Mouse (Mus musculus): ENCODE results near the gene Tmtc3.
"Not testable (repeated sequence)": the region's sequence is repeated elsewhere in the genome, so short reads cannot be mapped to it uniquely, and the experiment has no call there.

The Tmtc3 gene

DNA sequence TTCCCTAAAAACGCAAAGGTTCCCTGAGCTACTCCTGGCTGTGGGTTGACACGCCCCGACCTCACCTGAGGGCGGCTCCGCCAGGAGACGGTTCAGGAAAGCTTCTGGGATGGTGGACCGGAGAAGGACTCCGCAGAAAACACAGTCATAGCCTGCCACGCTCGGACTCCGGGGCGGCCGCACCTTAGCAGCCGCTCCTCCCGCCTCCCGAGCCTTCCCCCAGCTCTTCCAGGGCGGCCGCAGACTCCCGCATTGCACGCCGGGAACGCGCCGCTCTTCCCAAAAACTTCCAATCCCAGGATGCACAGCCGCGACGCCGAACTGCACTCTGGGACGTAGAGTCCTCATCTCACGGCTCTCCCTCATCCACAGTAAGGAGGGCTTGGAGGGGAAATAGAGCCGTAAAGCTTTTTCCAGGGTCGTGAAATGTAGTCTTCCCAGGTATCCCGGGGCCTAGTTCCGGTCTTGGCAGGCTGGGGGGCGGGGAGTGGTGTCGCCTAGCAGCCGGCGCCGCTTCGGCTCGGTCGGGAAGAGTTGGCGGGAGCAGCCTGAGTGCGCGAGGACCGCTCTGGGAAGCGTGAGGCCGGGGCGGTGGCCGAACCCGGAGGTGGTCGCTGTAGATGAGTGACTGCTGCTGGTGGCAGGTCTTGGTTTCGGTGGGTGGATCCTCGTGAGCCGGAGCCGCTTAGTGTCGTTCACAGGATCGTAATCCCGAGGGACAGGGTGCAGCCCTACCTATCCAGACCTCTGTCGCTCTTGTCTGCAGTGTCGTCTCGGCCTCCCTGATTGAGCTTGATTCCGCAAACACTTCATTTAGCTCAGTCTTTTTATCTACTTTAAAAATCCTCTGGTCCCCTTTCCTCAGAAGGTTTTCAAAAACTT, at the start of gene Tmtc3, which contains the start of gene Cep290:
Gene Tmtc3 (minus strand): TSS at position 254 of the 882 bp plus-strand sequence.
Gene Cep290 (plus strand): TSS at position 462 of the 882 bp plus-strand sequence.
- DNase-seq (ENCODE audit: low spot score in 2 of 2), result peak; percentile 61 to 88

- no peak for DNase-seq (ENCODE audit: low spot score in 2 of 2)
These were observed 37.6 kb upstream of the Tmtc3 start for GRCm38 (mm10) chr10:100524499-100525390.

- DNase-seq (ENCODE audit: low spot score in 2 of 2), result no peak
These were observed 35.2 kb upstream of the Tmtc3 start for GRCm38 (mm10) chr10:100522330-100522729.

DNA sequence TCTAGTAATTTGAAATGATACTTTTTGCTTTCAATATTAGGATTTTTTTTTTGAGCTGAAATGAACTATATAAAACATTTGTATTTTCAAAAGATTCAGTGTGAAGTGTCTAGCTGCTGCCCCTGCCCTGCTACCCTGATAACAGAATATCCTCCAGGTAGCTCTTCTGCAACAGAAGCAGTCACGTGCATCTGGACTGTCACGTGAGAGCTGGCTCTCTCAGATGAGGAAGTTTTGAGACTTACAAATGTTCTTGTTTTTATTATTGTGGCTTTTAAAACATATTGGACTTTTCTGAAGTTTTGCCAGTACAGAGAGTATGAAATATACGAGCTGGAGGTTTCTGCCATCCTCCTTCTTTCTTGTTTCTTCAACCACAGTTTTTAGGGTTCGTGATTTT, 34.5 kb upstream of the Tmtc3 start:
- no peak for DNase-seq (ENCODE audit: low spot score in 2 of 2)

DNA sequence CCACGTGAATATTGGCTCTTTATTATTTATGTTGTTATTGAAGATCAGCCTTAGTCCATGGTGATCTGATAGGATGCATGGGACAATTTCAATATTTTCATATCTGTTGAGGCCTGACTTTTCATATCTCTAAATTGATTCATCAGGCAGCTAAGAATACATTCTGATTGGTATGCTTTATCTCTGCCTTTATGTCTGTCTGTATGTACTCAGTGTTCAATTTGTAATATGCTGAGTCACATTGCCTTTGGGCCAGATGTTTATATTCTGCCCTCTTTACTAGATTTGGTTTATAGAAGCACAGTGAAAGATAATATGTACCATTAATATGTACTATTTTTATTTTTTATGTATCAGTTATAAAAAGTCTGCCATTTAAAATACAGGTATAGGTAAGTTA, 21.0 kb upstream of the Tmtc3 start:
- DNase-seq (ENCODE audit: low spot score in 2 of 2), result no peak

DNA sequence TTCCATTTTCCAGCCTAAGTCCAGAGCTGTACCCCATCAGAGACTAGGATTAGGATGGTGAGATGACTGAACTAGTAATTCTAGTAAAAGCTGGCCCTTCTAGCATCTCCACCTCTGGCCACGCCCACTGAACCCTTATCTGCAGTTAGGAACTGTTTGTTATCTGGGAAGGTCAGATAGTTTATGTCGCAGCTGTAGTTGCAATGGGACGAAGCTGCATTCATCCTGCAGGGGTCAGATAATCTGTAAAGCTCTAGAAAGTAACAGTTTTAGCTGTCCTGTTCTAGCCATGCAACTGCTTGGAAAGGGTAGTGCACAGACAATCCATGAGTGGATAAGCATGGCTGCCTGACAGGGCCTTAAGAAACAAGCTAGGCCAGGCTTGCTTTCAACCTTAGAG, 11.2 kb upstream of the Tmtc3 start:
- DNase-seq (ENCODE audit: low spot score in 2 of 2), result peak; percentile 17 to 42

- no peak for DNase-seq (ENCODE audit: low spot score in 2 of 2)
These were observed 4.8 kb upstream of the Tmtc3 start for GRCm38 (mm10) chr10:100491916-100492315.

DNA sequence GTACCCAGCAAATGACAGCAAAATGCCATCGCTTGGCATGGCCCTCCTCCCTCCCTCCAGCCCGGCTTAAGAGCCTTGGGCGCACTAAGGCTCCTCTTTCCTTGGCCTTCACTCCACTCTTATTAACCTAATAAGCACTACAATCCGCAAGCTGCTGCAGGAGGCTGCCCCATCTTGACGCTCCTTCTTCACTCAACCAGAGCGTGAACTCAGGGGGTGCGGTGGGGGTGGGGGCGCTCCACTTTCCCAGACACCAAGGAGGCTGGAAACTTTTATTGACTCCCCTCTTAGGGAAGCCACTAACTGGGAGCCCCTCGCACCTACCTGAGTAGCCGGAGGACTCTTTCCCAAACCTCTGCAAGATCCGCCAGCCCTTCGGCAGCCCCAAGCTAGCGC, 451 bp downstream of the Tmtc3 start:
- no peak for DNase-seq (ENCODE audit: low spot score in 2 of 2)

- no peak for DNase-seq (ENCODE audit: low spot score in 2 of 2)
These were observed 7.6 kb downstream of the Tmtc3 start for GRCm38 (mm10) chr10:100479538-100479937.

GRCm38 (mm10) chr10:100475040-100475439, 12.1 kb downstream of the Tmtc3 start:
- DNase-seq (ENCODE audit: low spot score in 2 of 2), result no peak

DNA sequence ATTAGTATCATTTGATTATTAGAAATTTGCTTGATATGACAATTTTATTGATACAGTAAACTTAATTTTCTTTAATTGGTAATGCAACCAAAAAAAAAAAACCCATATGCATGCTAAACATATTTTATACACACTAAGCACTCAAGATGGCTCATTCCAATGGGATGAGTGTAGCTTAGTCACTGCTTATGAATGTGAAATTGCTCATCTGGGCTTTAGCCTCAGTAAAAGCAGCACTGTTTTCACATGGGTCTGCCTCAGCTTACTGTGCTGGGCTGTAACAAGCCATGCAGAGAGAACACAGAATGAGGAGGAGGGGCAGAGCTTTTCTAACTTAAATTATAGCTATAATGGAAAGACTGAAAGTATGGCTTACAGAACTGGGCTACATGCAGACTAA, 26.6 kb downstream of the Tmtc3 start:
- DNase-seq (ENCODE audit: low spot score in 2 of 2), result no peak

- DNase-seq (ENCODE audit: low spot score in 2 of 2), result no peak
These were observed 37.8 kb downstream of the Tmtc3 start for GRCm38 (mm10) chr10:100449394-100449793.

DNA sequence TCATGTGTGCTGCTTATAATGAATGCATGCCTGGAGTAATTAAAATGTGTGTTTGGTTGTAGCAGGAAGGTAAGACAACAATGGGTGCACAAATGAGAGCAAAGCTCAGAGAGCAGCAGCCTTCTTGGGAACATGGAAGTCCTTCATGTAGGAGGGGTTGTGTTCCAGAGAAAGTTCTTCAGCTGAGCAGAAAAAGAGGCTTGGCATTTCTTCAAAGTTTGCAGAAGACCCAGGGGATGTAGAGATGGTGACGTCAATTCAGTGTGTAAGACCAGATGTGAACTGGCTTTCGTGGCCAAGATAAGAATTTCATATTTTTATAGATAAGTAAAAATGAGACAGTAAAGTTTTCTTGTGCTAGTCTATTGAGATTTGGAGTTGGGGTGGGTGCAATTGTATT, 59.6 kb downstream of the Tmtc3 start:
- DNase-seq (ENCODE audit: low spot score in 2 of 2), result no peak

- DNase-seq (ENCODE audit: low spot score in 2 of 2), result no peak
These were observed 71.6 kb downstream of the Tmtc3 start for GRCm38 (mm10) chr10:100415566-100415965.

DNA sequence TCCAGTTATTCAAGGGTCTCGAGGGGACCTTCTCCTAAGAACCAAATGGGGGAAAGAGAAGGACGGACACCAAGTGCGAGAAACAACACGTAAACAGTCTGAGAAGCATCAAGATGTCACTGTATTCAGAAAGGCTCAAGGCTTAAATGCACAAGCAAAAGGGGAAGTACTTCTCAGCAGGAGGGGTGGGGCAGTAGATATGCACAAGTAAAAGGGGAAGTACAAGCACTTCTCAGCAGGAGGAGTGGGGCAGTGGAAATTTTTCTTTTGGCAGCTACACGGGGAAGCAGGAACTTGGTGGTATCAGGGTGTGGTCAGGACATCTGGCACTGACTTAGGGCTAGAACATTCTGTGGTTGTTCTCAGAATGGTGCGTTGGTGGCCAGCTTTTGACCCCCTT, 84.8 kb downstream of the Tmtc3 start:
- DNase-seq (ENCODE audit: low spot score in 2 of 2), result not testable (repeated sequence)

All from spleen, postnatal 10 days (tissue).